Mouse (Mus musculus) kidney, postnatal 0 days (tissue): ENCODE results near the gene Cutc. TPM values are rescaled to one million over a fixed set of nuclear protein-coding genes. Genes with fewer than 3 reads are reported as not detected.

Experiments
- ATAC-seq: fragments of 200-750 bp; cut with Nextera tagmentation; replicated peaks from 2 replicates; pipeline ENCODE4 v1.8.0; 2017; ENCODE audit warnings: low read depth, moderate number of reproducible peaks, moderate TSS enrichment, moderate library complexity; ENCODE audit not compliant: low FRiP score
- DNase-seq: peaks from one replicate; pipeline ENCODE4 v3.0.0-alpha.2; 2016; ENCODE audit warnings: low spot score
- H3K27ac ChIP-seq: fragments of 300-500 bp; sonication (generic); 2 replicates; pipeline ENCODE4 v1.5.1; 2014; ENCODE audit warnings: mild to moderate bottlenecking
- H3K27me3 ChIP-seq: fragments of 300-500 bp; sonication (generic); 2 replicates; pipeline ENCODE4 v1.6.1; 2014; ENCODE audit warnings: low read length, mixed read lengths; ENCODE audit not compliant: insufficient read depth
- H3K36me3 ChIP-seq: fragments of 300-500 bp; sonication (generic); 2 replicates; pipeline ENCODE4 v1.6.1; 2014; ENCODE audit warnings: low read length, mixed read lengths; ENCODE audit not compliant: insufficient read depth
- H3K4me1 ChIP-seq: fragments of 300-500 bp; sonication (generic); replicated peaks from 2 replicates; pipeline ENCODE4 v1.6.1; 2014; ENCODE audit warnings: antibody characterized with exemption, low read length, mixed read lengths; ENCODE audit not compliant: insufficient read depth
- H3K4me2 ChIP-seq: fragments of 300-500 bp; sonication (generic); 2 replicates; pipeline ENCODE4 v1.6.1; 2014; ENCODE audit warnings: mild to moderate bottlenecking, low read length, moderate library complexity, mixed read lengths
- H3K4me3 ChIP-seq: fragments of 300-500 bp; sonication (generic); replicated peaks from 2 replicates; pipeline ENCODE4 v1.5.1; 2014; ENCODE audit warnings: low read depth, low read length
- H3K9ac ChIP-seq: fragments of 300-500 bp; sonication (generic); 2 replicates; pipeline ENCODE4 v1.6.1; 2014; ENCODE audit warnings: low read depth, low read length
- H3K9me3 ChIP-seq: fragments of 300-500 bp; sonication (generic); replicated peaks from 2 replicates; pipeline ENCODE4 v1.6.1; 2016; ENCODE audit warnings: low read length, inconsistent platforms, mixed read lengths
- CTCF ChIP-seq: IDR thresholded peaks from 2 replicates; pipeline ENCODE4 v1.5.1; 2016; ENCODE audit warnings: antibody characterized with exemption, low read depth, mild to moderate bottlenecking, moderate library complexity
- WGBS: fragments of 180-500 bp; shearing (Covaris S2); extraction: QIAGEN DNeasy Blood & Tissue Kit; methylation state at CpG from one replicate; pipeline ENCODE4 v1.1.7; 2014; 5-methylcytosine and 5-hydroxymethylcytosine counted together
- polyA plus RNA-seq: library from polyadenylated mRNA; unstranded; fragments of >200 nt; fragmentation: Nextera tagmentation; extraction: Ambion mirVana; gene quantifications from 2 replicates; pipeline ENCODE4 v1.2.1, GENCODE M21; 2015

Cutc gene
- polyA plus RNA-seq, 1 experiment from 2014 or later = 24.9 TPM

- Histone ChIP-seq H3K9me3 (no peaks in the 10 kb centered on the region), H3K4me1 (no peaks in the 10 kb centered on the region), H3K36me3 (peaks cover 43% of the 10 kb centered on the region), H3K27me3 (no peaks in the 10 kb centered on the region), H3K4me2 (no peak overlapping the region), H3K4me3 (no peak overlapping the region), H3K27ac (no peak overlapping the region), H3K9ac (no peak overlapping the region)
- ATAC-seq = no peak
- no peak for DNase-seq
- TF ChIP-seq CTCF = no peak
- 94% methylated on average over 7 of the region's 7 CpGs for WGBS
Measured at GRCm38 (mm10) chr19:43743401-43743800, 9.4 kb upstream of the Cutc start.

GRCm38 (mm10) chr19:43745740-43746139 is 7.1 kb upstream of the Cutc start:
- ATAC-seq (no peak), DNase-seq (no peak)
- no peak for TF ChIP-seq CTCF
- Histone ChIP-seq H3K27ac (no peak overlapping the region), H3K4me1 (no peaks in the 10 kb centered on the region), H3K9me3 (no peaks in the 10 kb centered on the region), H3K36me3 (peaks cover 38% of the 10 kb centered on the region), H3K9ac (no peak overlapping the region), H3K27me3 (no peaks in the 10 kb centered on the region), H3K4me2 (no peak overlapping the region), H3K4me3 (no peak overlapping the region)
- WGBS = 88% methylated on average over 3 of the region's 3 CpGs

GRCm38 (mm10) chr19:43747877-43748276 is 4.9 kb upstream of the Cutc start:
- no peak for DNase-seq
- ATAC-seq = no peak
- Histone ChIP-seq H3K4me1 (no peaks in the 10 kb centered on the region), H3K36me3 (peaks cover 27% of the 10 kb centered on the region), H3K27me3 (no peaks in the 10 kb centered on the region), H3K9ac (no peak overlapping the region), H3K9me3 (no peaks in the 10 kb centered on the region), H3K4me2 (no peak overlapping the region), H3K4me3 (no peak overlapping the region), H3K27ac (no peak overlapping the region)
- no peak for TF ChIP-seq CTCF
- WGBS = 77% methylated on average over 4 of the region's 4 CpGs

GRCm38 (mm10) chr19:43750008-43750407 is 2.8 kb upstream of the Cutc start:
- TF ChIP-seq CTCF = no peak
- peaks cover 27% of the 10 kb centered on the region for H3K36me3 ChIP-seq
- H3K4me3 ChIP-seq = no peak overlapping the region
- H3K4me1 ChIP-seq = no peaks in the 10 kb centered on the region
- no peak overlapping the region for H3K4me2 ChIP-seq
- no peaks in the 10 kb centered on the region for H3K27me3 ChIP-seq
- 97% methylated on average over 2 of the region's 2 CpGs for whole genome bisulfite sequencing
- DNase-seq (no peak), ATAC-seq (no peak)
- H3K27ac ChIP-seq = no peak overlapping the region
- no peak overlapping the region for H3K9ac ChIP-seq
- no peaks in the 10 kb centered on the region for H3K9me3 ChIP-seq

- Histone ChIP-seq H3K36me3 (0 out of 2 replicates have a peak, but pooled peaks cover 8% of the 10 kb centered on the region), H3K27ac (peak overlapping the region; percentile 97), H3K9me3 (no peaks in the 10 kb centered on the region), H3K4me3 (peak overlapping the region; percentile 63), H3K27me3 (no peaks in the 10 kb centered on the region), H3K9ac (peak overlapping the region; percentile 83), H3K4me2 (peak overlapping the region; percentile 58), H3K4me1 (no peaks in the 10 kb centered on the region)
- peak; percentile 86 for DNase-seq
- peak; percentile 83 for ATAC-seq
- WGBS = 1% methylated on average over 23 of the region's 24 CpGs
- peak; percentile 79 for TF ChIP-seq CTCF
Measured at GRCm38 (mm10) chr19:43753226-43753835, 535 bp downstream of the Cutc start.

GRCm38 (mm10) chr19:43754237-43754636 is 1.4 kb downstream of the Cutc start:
- H3K9ac ChIP-seq = no peak overlapping the region
- no peaks in the 10 kb centered on the region for H3K36me3 ChIP-seq
- DNase-seq = no peak
- no peak overlapping the region for H3K4me2 ChIP-seq
- H3K4me3 ChIP-seq = no peak overlapping the region
- no peak for TF ChIP-seq CTCF
- H3K4me1 ChIP-seq = no peaks in the 10 kb centered on the region
- no peaks in the 10 kb centered on the region for H3K27me3 ChIP-seq
- 75% methylated on average over 2 of the region's 2 CpGs for WGBS
- no peak for ATAC-seq
- H3K9me3 ChIP-seq = no peaks in the 10 kb centered on the region
- no peak overlapping the region for H3K27ac ChIP-seq

- Histone ChIP-seq H3K36me3 (no peaks in the 10 kb centered on the region), H3K27me3 (no peaks in the 10 kb centered on the region), H3K9ac (no peak overlapping the region), H3K4me3 (no peak overlapping the region), H3K4me1 (no peaks in the 10 kb centered on the region), H3K27ac (no peak overlapping the region), H3K9me3 (no peaks in the 10 kb centered on the region), H3K4me2 (no peak overlapping the region)
- TF ChIP-seq CTCF = no peak
- ATAC-seq (no peak), DNase-seq (no peak)
- 62% methylated on average over 2 of the region's 2 CpGs for WGBS
Measured at GRCm38 (mm10) chr19:43754872-43755271, 2.1 kb downstream of the Cutc start.
